Mouse (Mus musculus) frontal cortex, postnatal 36 days (tissue): ENCODE data around the gene Ppp2r1b.
A peak's percentile ranks its signal among the peaks of the same experiment; 100 is the strongest.

Experiments
- DNase-seq, 2 experiments: peaks; one replicate each; pipeline ENCODE4 v3.0.0; 2022; ENCODE audit warnings: low spot score in 2 of 2

Ppp2r1b gene

GRCm38 (mm10) chr9:50867015-50867414, 21.9 kb downstream of the Ppp2r1b start:
- DNase-seq = no peak

DNA sequence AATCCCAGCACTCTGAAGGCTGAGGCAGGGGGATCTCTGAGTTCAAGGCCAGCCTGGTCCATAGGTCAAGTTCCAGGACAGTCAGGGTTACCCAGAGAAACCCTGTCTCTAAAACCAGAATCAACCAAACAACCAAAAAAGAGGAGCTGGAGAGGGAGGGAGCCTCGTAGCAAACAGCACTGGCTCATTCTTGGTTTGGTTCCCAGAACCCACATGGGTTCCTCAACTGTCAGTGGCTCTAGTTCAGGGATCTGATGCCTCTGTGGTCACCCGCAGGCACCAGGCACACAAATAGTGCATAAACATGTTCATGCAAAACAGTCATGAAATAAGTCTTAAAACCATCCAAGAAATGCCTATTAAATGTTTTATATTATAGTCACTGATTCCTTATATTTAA, 23.1 kb downstream of the Ppp2r1b start:
- DNase-seq = no peak

- no peak for DNase-seq
These were observed 28.1 kb downstream of the Ppp2r1b start for GRCm38 (mm10) chr9:50873210-50873609.

DNA sequence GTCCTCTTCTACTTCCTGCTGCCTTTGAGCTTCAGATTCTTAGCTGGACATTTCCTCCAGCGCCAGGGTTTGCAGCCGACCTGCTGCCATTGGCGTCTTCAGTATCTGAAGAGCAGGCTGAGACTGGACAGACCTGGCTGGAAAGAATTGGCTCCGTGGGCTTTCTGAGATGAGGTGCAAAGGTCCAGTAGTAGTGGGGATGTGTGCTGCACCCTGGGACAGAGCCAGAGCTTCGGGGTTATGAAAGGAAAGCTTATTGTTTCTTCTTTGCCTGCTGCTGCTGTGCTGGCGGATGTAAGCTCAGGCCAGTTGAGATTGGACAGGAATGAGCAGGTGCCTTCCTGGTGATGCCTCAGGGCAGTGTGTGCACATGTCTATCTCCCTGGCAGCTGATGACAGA, 28.9 kb downstream of the Ppp2r1b start:
- no peak for DNase-seq

DNA sequence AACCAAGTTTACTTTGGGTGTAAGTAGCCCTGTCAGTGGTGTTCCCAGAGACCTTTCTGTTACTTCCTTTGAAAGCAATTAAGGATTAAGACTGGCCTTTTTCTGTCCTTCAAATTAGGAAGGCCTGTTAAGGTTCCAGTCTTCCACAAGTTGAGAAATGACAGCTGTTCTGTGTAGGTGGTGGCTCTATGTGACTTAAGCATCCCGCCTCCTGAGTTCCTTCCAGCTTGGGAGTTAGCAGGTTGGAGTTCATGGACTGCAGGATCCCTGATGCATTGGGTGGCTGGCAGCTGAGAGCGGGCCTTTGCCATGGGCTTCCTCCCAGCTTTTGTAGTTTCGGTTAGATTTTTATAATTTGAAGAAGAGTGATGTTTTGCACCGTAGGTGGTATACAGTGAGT, 30.4 kb downstream of the Ppp2r1b start:
- no peak for DNase-seq

DNA sequence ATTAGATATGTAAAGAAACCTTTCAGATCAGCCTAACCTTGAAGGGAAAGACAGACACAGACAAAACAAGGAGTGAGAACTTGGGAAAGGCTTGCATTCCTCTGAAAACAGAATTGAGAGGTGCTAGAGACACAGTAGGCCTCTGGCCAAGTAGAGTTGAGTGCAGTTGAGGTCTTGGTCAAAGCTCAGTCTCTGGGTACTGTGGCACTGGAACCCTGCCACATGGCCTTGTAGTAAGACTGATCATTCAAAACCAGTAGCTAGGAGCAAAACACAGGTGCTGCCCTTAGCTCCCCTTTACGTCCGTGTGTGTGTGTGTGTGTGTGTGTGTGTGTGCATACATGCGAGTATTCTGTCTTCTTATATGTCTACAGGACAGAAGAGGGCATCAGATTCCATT, 31.2 kb downstream of the Ppp2r1b start:
- no peak for DNase-seq

DNA sequence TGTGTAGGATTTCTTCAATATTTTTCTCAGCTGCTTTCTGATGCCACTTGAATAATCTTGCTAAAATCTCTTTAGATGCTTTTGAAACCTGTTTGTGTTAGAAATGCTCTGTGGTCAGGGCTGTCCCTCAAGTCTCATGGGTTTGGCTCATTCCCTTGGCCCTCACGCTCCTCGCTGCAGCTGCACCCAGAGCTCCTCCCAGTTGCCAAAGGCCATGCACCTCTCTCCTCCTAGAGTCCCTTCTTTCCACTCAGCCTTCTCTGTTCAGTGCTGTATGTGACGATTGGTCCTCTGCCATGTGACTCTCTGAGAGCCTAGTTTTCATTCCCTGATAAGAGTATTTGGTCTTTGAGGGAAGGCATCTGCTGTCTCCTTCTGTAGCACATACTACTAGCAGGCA, 32.3 kb downstream of the Ppp2r1b start:
- DNase-seq = no peak

DNA sequence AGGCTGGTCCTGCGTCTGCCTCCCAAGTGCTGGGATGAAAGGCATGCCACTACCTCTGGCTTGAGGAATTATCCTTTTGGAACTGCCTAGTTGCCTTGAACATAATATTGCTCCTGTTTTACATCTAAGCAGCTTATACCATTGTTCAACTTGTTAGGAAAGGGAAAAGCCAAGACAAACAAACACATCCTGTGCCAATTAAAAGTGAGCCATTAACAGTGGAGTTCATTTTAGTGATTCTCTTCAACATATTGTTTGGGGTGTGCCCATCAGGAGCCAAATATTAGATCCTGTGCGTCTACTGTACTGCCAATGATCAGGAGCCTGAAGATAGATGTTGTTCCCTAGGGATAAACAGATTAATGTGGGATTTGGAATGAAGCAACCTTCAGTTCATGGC, 37.1 kb downstream of the Ppp2r1b start:
- DNase-seq = no peak

GRCm38 (mm10) chr9:50884093-50884492, 39.0 kb downstream of the Ppp2r1b start:
- DNase-seq = peak; percentile 59 to 63

GRCm38 (mm10) chr9:50884741-50885599, 39.9 kb downstream of the Ppp2r1b start:
- DNase-seq = peak; percentile 33 to 60

- DNase-seq = no peak
These were observed 40.5 kb downstream of the Ppp2r1b start for GRCm38 (mm10) chr9:50885600-50885987.

GRCm38 (mm10) chr9:50886870-50887269, 41.8 kb downstream of the Ppp2r1b start:
- DNase-seq = no peak

DNA sequence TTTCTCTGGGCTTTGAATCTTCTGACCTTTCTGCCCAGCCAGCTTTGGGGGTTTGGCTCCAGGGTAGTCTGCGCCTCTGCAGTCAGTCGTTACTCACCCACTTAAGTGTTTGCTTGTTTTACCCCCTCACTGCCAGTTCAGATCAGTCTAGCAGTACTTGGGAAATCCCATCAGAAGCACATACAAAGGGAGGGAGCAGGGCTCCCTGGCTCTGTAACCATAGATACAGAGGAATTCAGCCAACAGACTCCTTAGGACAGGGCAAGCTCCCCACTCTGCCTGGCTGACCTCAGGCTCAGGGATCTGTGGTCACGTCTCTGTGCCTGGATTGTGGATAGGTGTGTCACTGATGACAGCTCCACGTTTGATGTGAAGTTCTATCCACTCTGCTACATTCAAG, 42.2 kb downstream of the Ppp2r1b start:
- DNase-seq = no peak

- DNase-seq = no peak
These were observed 44.1 kb downstream of the Ppp2r1b start for GRCm38 (mm10) chr9:50889211-50889610.

- DNase-seq = no peak
These were observed 44.9 kb downstream of the Ppp2r1b start for GRCm38 (mm10) chr9:50889964-50890363.

GRCm38 (mm10) chr9:50890494-50891090, 45.5 kb downstream of the Ppp2r1b start:
- DNase-seq = no peak

DNA sequence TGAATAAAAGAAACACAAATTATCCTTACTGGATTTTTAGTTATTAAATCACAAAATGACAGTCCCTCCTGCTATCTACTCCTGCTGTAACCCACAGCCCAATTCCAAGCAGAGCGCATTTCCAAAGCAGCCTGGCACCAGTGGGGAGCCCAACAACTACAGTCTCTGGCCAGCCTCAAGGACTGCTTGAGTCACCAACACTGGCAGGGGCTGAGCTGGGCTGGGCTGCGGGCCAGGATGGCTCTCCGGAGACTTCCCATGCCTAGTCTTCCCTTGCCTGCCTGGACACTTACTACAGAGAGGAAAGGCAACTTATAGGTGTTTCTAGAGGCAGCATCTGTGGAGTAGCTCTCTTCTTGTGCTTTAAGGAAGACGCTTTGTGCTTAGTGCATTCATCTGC, 48.6 kb downstream of the Ppp2r1b start:
- DNase-seq = peak; percentile 54 to 63

- no peak for DNase-seq
These were observed 55.2 kb downstream of the Ppp2r1b start for GRCm38 (mm10) chr9:50900026-50900920.

DNA sequence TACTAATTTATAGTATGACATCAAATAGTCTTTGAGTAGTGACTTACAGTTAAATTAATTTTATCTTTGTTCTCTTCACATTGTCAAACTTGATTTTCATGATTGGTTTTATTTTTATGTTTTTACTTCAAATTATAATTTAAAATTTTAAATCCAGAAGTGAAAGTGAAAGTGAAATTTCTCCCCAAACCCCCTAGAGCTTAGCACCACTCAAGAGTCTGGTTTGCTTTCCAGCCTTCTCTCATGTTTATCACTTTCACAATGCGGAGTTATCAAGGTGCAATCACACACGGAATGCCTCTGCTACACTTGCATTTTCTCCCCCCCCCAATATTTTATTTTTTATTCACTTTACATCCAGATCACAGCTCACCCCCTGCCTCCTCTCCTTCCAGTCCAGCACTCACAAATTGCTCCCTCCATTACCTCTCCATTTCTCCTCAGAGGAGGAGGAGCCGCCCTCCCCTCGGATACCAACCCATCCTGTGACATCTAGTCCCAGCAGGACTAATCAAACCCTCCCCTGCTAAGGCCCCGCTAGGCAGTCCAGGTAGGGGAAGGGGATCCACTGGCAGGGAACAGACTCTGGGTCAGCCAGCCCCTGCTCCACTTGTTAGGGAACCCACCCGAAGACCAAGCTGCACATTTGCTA, 59.2 kb downstream of the Ppp2r1b start:
- no peak for DNase-seq

GRCm38 (mm10) chr9:50905321-50905720, 60.2 kb downstream of the Ppp2r1b start:
- DNase-seq = no peak

- no peak for DNase-seq
These were observed 66.9 kb downstream of the Ppp2r1b start for GRCm38 (mm10) chr9:50911861-50912515.
